Mouse (Mus musculus) liver, embryonic 11.5 days (tissue): ENCODE data around the gene Atg7. TPM values are rescaled to one million over a fixed set of nuclear protein-coding genes. Genes with fewer than 3 reads are reported as not detected.

ENCODE experiments used
- ATAC-seq: fragments of 200-750 bp; cut with Nextera tagmentation; replicated peaks from 2 replicates; pipeline ENCODE4 v1.8.0; 2017; ENCODE audit warnings: moderate number of reproducible peaks, mild to moderate bottlenecking, moderate TSS enrichment, moderate library complexity; ENCODE audit not compliant: low FRiP score
- DNase-seq: peaks from one replicate; pipeline ENCODE4 v3.0.0-alpha.2; 2017; ENCODE audit warnings: low spot score
- H3K27ac ChIP-seq: fragments of 300-500 bp; sonication (generic); 2 replicates; pipeline ENCODE4 v1.5.1; 2014; ENCODE audit warnings: mild to moderate bottlenecking, low read depth, low read length, control low read depth
- H3K27me3 ChIP-seq: fragments of 300-500 bp; sonication (generic); replicated peaks from 2 replicates; pipeline ENCODE4 v1.6.1; 2014; ENCODE audit warnings: low read length, mixed read lengths; ENCODE audit not compliant: control insufficient read depth, insufficient read depth
- H3K36me3 ChIP-seq: fragments of 300-500 bp; sonication (generic); 2 replicates; pipeline ENCODE4 v1.6.1; 2014; ENCODE audit warnings: mild to moderate bottlenecking, low read length, moderate library complexity, mixed read lengths; ENCODE audit not compliant: control insufficient read depth, insufficient read depth
- H3K4me1 ChIP-seq: fragments of 300-500 bp; sonication (generic); replicated peaks from 2 replicates; pipeline ENCODE4 v1.6.1; 2014; ENCODE audit warnings: low read length, mixed read lengths; ENCODE audit not compliant: control insufficient read depth, insufficient read depth
- H3K4me2 ChIP-seq: fragments of 300-500 bp; sonication (generic); 2 replicates; pipeline ENCODE4 v1.6.1; 2014; ENCODE audit warnings: mild to moderate bottlenecking, control low read depth, moderate library complexity
- H3K4me3 ChIP-seq: fragments of 300-500 bp; sonication (generic); 2 replicates; pipeline ENCODE4 v1.5.1; 2014; ENCODE audit warnings: low read depth, low read length, control low read depth
- H3K9ac ChIP-seq: fragments of 300-500 bp; sonication (generic); 2 replicates; pipeline ENCODE4 v1.6.1; 2014; ENCODE audit warnings: low read depth, low read length, control low read depth
- H3K9me3 ChIP-seq: fragments of 300-500 bp; sonication (generic); 2 replicates; pipeline ENCODE4 v1.6.1; 2016; ENCODE audit warnings: low read length, inconsistent platforms, mixed read lengths; ENCODE audit not compliant: control insufficient read depth
- WGBS: fragments of 180-500 bp; shearing (Covaris S2); extraction: QIAGEN DNeasy Blood & Tissue Kit; methylation state at CpG from one replicate; pipeline ENCODE4 v1.1.7; 2014; 5-methylcytosine and 5-hydroxymethylcytosine counted together
- polyA plus RNA-seq: library from polyadenylated mRNA; unstranded; fragments of >200 nt; fragmentation: Nextera tagmentation; extraction: Ambion mirVana; gene quantifications from 2 replicates; pipeline ENCODE4 v1.2.1, GENCODE M21; 2014

Gene Atg7
- polyA plus RNA-seq, 1 experiment from 2014 or later = 20.8 TPM

GRCm38 (mm10) chr6:114842863-114843262 lies 200.0 kb downstream of the Atg7 start:
- H3K36me3 ChIP-seq = no peaks in the 10 kb centered on the region
- ATAC-seq (no peak), DNase-seq (no peak)
- no peak overlapping the region for H3K4me2 ChIP-seq
- WGBS = 82% methylated on average over 2 of the region's 2 CpGs
- H3K9me3 ChIP-seq = peaks cover 2% of the 10 kb centered on the region; the same call in 1 of the 2 replicates
- no peak overlapping the region for H3K27ac ChIP-seq
- no peak overlapping the region for H3K4me3 ChIP-seq
- H3K9ac ChIP-seq = no peak overlapping the region
- H3K4me1 ChIP-seq = peaks cover 9% of the 10 kb centered on the region; the same call in 1 of the 2 replicates
- H3K27me3 ChIP-seq = no peaks in the 10 kb centered on the region

GRCm38 (mm10) chr6:114846153-114846772 lies 203.4 kb downstream of the Atg7 start:
- ATAC-seq = no peak
- 56% methylated on average over 4 of the region's 4 CpGs for WGBS

DNA sequence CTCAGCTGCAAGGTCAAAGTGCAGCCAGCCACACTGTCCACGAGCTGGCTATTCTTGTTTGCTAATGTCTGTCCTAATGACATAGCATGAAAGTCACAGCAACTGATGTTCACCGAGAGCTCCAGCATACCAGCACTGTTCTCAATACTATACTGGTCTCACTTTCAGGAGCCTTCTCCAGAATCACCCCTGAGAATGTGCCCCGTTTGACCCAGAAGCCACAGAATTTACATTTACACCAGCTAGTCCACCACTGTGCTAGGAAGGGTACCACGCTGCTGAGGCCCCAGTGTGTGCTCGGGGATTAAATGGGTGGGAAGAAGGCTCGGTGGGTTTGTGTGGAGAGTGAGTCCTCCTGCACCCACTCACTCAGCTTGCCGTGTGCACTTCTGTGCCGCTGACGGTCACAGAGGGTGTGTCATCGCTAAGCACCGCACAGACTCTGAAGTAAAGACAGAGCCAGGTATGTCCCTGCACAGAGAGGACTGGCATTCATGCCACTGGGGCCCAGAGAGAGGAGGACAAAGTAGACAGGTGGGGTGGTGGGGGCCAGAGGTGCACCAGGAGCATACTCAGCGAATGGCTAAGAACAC lies 204.8 kb downstream of the Atg7 start:
- Histone ChIP-seq H3K27me3 (no peaks in the 10 kb centered on the region), H3K36me3 (no peaks in the 10 kb centered on the region), H3K27ac (no peak overlapping the region), H3K4me3 (no peak overlapping the region), H3K9ac (no peak overlapping the region), H3K4me2 (no peak overlapping the region), H3K9me3 (peaks cover 2% of the 10 kb centered on the region; the same call in 1 of the 2 replicates), H3K4me1 (peaks cover 10% of the 10 kb centered on the region; the same call in 1 of the 2 replicates)
- WGBS = 77% methylated on average over 12 of the region's 12 CpGs
- DNase-seq = no peak
- ATAC-seq = no peak

More at GRCm38 (mm10) chr6:114846153-114846772, 203.4 kb downstream of the Atg7 start:
- Histone ChIP-seq H3K9me3 (peaks cover 2% of the 10 kb centered on the region; the same call in 1 of the 2 replicates), H3K4me2 (no peak overlapping the region), H3K36me3 (no peaks in the 10 kb centered on the region), H3K9ac (no peak overlapping the region), H3K27me3 (no peaks in the 10 kb centered on the region), H3K27ac (no peak overlapping the region), H3K4me1 (peaks cover 10% of the 10 kb centered on the region; the same call in 1 of the 2 replicates), H3K4me3 (no peak overlapping the region)
- no peak for DNase-seq

DNA sequence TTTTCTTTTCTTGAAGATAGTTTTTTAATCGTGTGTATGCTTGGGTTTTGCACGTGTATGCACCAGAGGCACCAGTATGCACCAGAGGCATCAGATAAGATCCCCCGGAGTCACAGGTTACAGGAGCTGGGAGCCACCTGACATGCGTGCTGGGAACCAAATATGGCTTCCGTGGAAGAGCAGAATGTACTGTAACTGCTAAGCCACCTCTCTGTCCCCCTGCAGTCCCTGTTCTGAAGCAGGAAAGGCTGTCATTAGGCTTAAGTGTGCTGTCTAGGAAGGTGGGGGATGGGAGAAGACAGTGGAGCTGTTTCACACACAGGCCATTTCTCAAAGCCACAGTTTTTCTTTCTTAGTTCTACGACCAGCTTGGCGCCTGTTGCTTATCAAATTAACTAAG lies 205.9 kb downstream of the Atg7 start:
- ATAC-seq (no peak), DNase-seq (no peak)
- H3K4me3 ChIP-seq = no peak overlapping the region
- no peaks in the 10 kb centered on the region for H3K36me3 ChIP-seq
- H3K9me3 ChIP-seq = no peaks in the 10 kb centered on the region
- H3K27me3 ChIP-seq = no peaks in the 10 kb centered on the region
- WGBS = 35% methylated on average over 7 of the region's 7 CpGs
- H3K4me1 ChIP-seq = peaks cover 10% of the 10 kb centered on the region; the same call in 1 of the 2 replicates
- no peak overlapping the region for H3K27ac ChIP-seq
- no peak overlapping the region for H3K9ac ChIP-seq
- no peak overlapping the region for H3K4me2 ChIP-seq

GRCm38 (mm10) chr6:114849787-114850186 lies 206.9 kb downstream of the Atg7 start:
- 83% methylated on average over 8 of the region's 8 CpGs for WGBS

GRCm38 (mm10) chr6:114851688-114852087 lies 208.8 kb downstream of the Atg7 start:
- H3K4me2 ChIP-seq = no peak overlapping the region
- no peaks in the 10 kb centered on the region for H3K27me3 ChIP-seq
- DNase-seq (no peak), ATAC-seq (no peak)
- H3K4me3 ChIP-seq = no peak overlapping the region
- no peak overlapping the region for H3K9ac ChIP-seq
- no peak overlapping the region for H3K27ac ChIP-seq
- H3K9me3 ChIP-seq = no peaks in the 10 kb centered on the region
- no peaks in the 10 kb centered on the region for H3K36me3 ChIP-seq
- H3K4me1 ChIP-seq = peaks cover 22% of the 10 kb centered on the region
- WGBS = 72% methylated on average over 7 of the region's 7 CpGs

More at GRCm38 (mm10) chr6:114849787-114850186, 206.9 kb downstream of the Atg7 start:
- Histone ChIP-seq H3K9ac (no peak overlapping the region), H3K4me1 (peaks cover 13% of the 10 kb centered on the region), H3K9me3 (no peaks in the 10 kb centered on the region), H3K27ac (no peak overlapping the region), H3K4me3 (no peak overlapping the region), H3K36me3 (no peaks in the 10 kb centered on the region), H3K27me3 (no peaks in the 10 kb centered on the region), H3K4me2 (no peak overlapping the region)
- no peak for ATAC-seq
- no peak for DNase-seq

DNA sequence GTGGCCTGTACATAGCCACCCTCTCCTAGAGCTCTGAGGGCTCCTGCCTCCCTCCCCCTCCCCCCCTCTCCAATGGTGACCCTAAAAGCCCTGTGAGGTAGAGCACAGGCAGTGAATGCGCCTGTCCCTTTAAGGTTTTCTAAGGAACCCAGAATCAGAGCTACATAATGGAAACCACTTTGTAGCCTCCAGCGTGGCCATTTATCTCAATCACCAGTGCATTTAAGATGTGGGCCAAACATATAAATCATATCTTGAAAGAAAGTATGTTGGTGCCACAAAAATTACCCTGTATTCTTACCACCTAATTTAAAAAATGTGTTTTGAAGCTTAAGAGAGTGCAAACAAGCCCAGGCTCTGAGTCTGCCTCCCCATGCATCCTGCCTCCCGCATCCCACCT lies 209.8 kb downstream of the Atg7 start:
- DNase-seq (no peak), ATAC-seq (no peak)
- H3K27ac ChIP-seq = no peak overlapping the region
- H3K27me3 ChIP-seq = no peaks in the 10 kb centered on the region
- H3K4me3 ChIP-seq = no peak overlapping the region
- H3K9me3 ChIP-seq = no peaks in the 10 kb centered on the region
- H3K4me2 ChIP-seq = no peak overlapping the region
- H3K4me1 ChIP-seq = peaks cover 19% of the 10 kb centered on the region
- WGBS = 61% methylated on average over 3 of the region's 3 CpGs
- H3K9ac ChIP-seq = no peak overlapping the region
- H3K36me3 ChIP-seq = no peaks in the 10 kb centered on the region

- Histone ChIP-seq H3K9ac (no peak overlapping the region), H3K27ac (no peak overlapping the region), H3K4me2 (no peak overlapping the region), H3K9me3 (no peaks in the 10 kb centered on the region), H3K27me3 (no peaks in the 10 kb centered on the region), H3K4me1 (peaks cover 15% of the 10 kb centered on the region), H3K4me3 (no peak overlapping the region), H3K36me3 (peaks cover under 1% of the 10 kb centered on the region; the same call in 1 of the 2 replicates)
- WGBS = 67% methylated on average over 2 of the region's 2 CpGs
- ATAC-seq = no peak
- DNase-seq = no peak
Observed at GRCm38 (mm10) chr6:114854368-114854767, 211.5 kb downstream of the Atg7 start.

- Histone ChIP-seq H3K36me3 (peaks cover 6% of the 10 kb centered on the region; the same call in 1 of the 2 replicates), H3K27ac (no peak overlapping the region), H3K4me1 (peaks cover 12% of the 10 kb centered on the region), H3K4me3 (no peak overlapping the region), H3K9me3 (no peaks in the 10 kb centered on the region), H3K9ac (no peak overlapping the region), H3K4me2 (no peak overlapping the region), H3K27me3 (no peaks in the 10 kb centered on the region)
- ATAC-seq (no peak), DNase-seq (no peak)
- WGBS = 69% methylated on average over 3 of the region's 3 CpGs
Observed at GRCm38 (mm10) chr6:114855644-114856043, 212.7 kb downstream of the Atg7 start.
